Mouse (Mus musculus) neutrophil, adult 83 days (primary cell): ENCODE results near the gene Wdr89. TPM values are rescaled to one million over a fixed set of nuclear protein-coding genes. Genes with fewer than 3 reads are reported as not detected.

Source experiments
- total RNA-seq, 2 experiments: library from RNA; stranded (reverse); gene quantifications; one replicate each; pipeline ENCODE4 v1.2.4; 2023

Gene Wdr89
- total RNA-seq: 1 to 10 TPM; 1.9 to 2.1 TPM

DNA sequence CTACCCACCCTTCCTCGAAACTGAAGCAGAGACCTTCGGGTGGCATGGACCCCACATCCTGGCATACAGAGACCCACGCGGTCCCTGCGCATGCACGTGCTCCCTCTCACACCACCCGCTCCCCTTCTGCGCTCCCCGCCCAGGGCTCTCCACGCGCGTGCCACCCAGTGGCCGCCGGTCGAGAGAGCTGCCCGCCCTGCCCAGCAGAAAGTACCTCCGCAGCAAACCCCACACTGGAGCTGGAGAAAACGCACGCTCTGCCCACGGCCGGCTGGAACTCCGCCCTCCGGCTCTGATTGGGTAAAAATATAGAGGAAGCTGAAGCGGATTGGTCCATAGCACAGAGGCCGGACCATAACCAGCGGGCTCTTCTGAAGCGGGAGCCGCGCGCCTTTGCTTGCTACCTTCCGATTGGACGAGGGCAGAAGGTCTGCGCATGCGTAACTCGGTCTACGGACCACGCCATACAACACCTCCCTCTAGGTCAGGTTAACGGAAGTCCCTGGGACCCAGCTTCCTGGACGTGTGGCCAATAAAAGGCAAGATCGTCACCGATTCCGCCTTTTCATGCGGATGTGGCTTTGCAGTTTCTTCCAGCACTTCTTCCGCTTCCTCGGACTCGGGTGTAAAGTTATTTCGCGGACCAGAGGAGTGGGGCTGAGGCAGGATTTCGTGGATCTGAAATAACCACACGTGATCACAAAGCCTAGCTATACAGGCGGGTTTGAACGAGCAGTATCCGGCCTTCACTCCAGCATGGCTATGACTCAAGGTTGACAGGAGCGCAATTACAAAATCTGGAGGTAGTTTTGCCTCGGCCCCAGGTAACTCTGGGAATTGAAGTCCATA is at the start of gene Wdr89:
Gene Wdr89 (minus strand): TSS at position 280 of the 849 bp plus-strand sequence.

DNA sequence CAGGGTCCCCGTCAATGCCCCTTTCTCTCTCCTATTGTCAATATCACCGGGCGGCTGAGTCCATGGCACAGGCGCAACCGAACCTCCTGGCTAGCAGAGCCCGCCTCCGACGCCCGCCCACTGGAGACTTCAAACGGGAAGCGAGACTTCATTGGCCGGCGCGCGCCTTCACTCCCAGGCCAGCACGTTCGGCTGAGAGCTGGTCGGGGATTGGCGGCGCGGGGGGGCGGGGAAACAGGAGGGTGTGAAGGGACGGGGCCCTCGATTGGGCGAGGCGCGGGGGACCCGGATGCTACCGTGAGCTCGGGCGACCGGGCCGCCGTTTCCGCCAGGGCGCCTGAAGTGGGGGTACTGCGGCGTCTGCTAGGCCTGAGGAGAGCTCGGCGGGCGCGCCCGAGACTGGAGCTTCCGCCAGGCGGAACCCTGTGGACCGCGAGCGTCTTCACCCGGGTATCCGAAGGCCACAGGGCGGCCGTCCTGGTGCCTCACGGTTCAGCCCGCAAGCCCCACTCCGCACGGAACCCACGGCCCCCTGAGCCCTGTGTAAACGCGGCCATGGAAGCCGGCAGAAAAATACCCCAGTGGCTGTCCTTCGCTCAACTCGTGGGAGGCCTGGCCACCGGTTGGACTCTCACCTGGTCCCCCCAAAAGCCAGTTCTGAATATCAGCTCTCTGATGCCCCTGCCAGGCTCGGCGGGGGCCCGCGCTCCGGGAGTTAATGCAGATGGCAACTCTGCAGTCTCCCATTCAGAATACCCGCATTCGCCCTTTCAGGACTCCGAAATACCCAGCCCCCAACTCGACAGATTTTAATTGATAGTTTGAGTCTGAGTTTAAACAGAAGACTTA is 73.0 kb downstream of the Wdr89 start, which contains the start of gene Ppp2r5e:
Gene Ppp2r5e (minus strand): TSS at position 92 of the 849 bp plus-strand sequence.

Other genes starting within 250 kb of the Wdr89 start
- 10 to 100 TPM; 38.3 to 40.8 TPM for gene Ppp2r5e, start 73.3 kb downstream of the Wdr89 start, total RNA-seq
- 10 to 100 TPM; 37.1 to 38.5 TPM for gene Sgpp1, start 66.2 kb upstream of the Wdr89 start, total RNA-seq
- gene Syne2, start 148.6 kb upstream of the Wdr89 start, total RNA-seq: 10 to 100 TPM; 55.1 to 71.3 TPM